ENCODE assay signal across 19 mouse cellular contexts in genomic region chr2:128612275-128612674, GRCm38 (mm10). TPM values are rescaled to one million over a fixed set of nuclear protein-coding genes. Genes with fewer than 3 reads are reported as not detected.
DNase-seq lines count a peak whose midpoint lies in the region; ATAC-seq lines count a peak whose summit lies in the region.
"Had no signal": no experiment of that assay in that cellular context is flagged by ENCODE, and none has a peak within 500 bp of the region (broad histone marks: within the 10 kb centered on the region; RNA-seq: fewer than 3 reads in every experiment).

No protein-coding gene starts in this region.

- WGBS in intestine, embryonic 14.5 days = 92% methylated on average over 7 of the region's 7 CpGs
- WGBS in liver, embryonic 12.5 days (ENCODE audit: insufficient replicate concordance) = 73% methylated on average over 7 of the region's 7 CpGs

- ATAC-seq in intestine, embryonic 14.5 days (replicated peaks; ENCODE audit: low FRiP score, low TSS enrichment, low read depth) = no peak
- peak; percentile 72 for ATAC-seq in liver, embryonic 12.5 days
- no peak for ATAC-seq in inflammation-experienced regulatory T-cells, adult 6 months
- ATAC-seq: hindbrain, embryonic 16.5 days; midbrain, embryonic 16.5 days had no signal

- peak; percentile 81 to 86 for DNase-seq in adrenal gland, adult (ENCODE audit: inconsistent age in 2 of 2, low spot score in 1 of 2)
- no peak for DNase-seq in adrenal gland, postnatal 4 days (ENCODE audit: low spot score in 2 of 2)
- DNase-seq in 416B (ENCODE audit: low read depth) = peak; percentile 37
- DNase-seq in intestine, embryonic 14.5 days (ENCODE audit: low spot score) = peak; percentile 27
- DNase-seq in cerebellum, postnatal 4 days (ENCODE audit: low spot score in 2 of 2) = no peak
- no peak for DNase-seq in lung, postnatal 14 days
- DNase-seq: cerebellum, adult 8-10 months; gastrocnemius, adult 2 months; thymus, postnatal 4 days had no signal

- peaks cover 71% of the 10 kb centered on the region for H3K36me3 ChIP-seq in intestine, embryonic 14.5 days (ENCODE audit: control insufficient read depth, insufficient read depth, low read length)
- peaks cover 72% of the 10 kb centered on the region for H3K36me3 ChIP-seq in liver, embryonic 12.5 days

- H3K4me3 ChIP-seq in intestine, embryonic 14.5 days (ENCODE audit: low read depth, low read length) = no peak overlapping the region
- no peak overlapping the region for H3K4me3 ChIP-seq in liver, embryonic 12.5 days
- H3K4me3 ChIP-seq: embryonic facial prominence, embryonic 15.5 days; forebrain, embryonic 12.5 days; gastrocnemius, adult 2 months; limb, embryonic 15.5 days had no signal

- H3K27ac ChIP-seq in intestine, embryonic 14.5 days (ENCODE audit: low read depth) = no peak overlapping the region
- H3K27ac ChIP-seq in liver, embryonic 12.5 days = 0 out of 2 replicates have a peak overlapping the region, but pooled peaks have one; percentile 30
- H3K27ac ChIP-seq: embryonic facial prominence, embryonic 15.5 days; forebrain, embryonic 12.5 days; gastrocnemius, adult 2 months; limb, embryonic 15.5 days had no signal

- H3K4me1 ChIP-seq in intestine, embryonic 14.5 days (replicated peaks; ENCODE audit: control insufficient read depth, insufficient read depth, low read length) = no peaks in the 10 kb centered on the region
- peaks cover 5% of the 10 kb centered on the region; the same call in 1 of the 2 replicates for H3K4me1 ChIP-seq in liver, embryonic 12.5 days
- H3K4me1 ChIP-seq: embryonic facial prominence, embryonic 15.5 days; forebrain, embryonic 12.5 days; limb, embryonic 15.5 days had no signal

- H3K9ac ChIP-seq in intestine, embryonic 14.5 days (ENCODE audit: low read length) = no peak overlapping the region
- H3K9ac ChIP-seq in liver, embryonic 12.5 days = no peak overlapping the region
- H3K9ac ChIP-seq: embryonic facial prominence, embryonic 15.5 days; forebrain, embryonic 12.5 days; limb, embryonic 15.5 days had no signal

- H3K27me3 ChIP-seq in intestine, embryonic 14.5 days (replicated peaks; ENCODE audit: control insufficient read depth, insufficient read depth, low read length) = no peaks in the 10 kb centered on the region
- no peaks in the 10 kb centered on the region for H3K27me3 ChIP-seq in liver, embryonic 12.5 days (replicated peaks)
- H3K27me3 ChIP-seq: CH12.LX; embryonic facial prominence, embryonic 15.5 days; forebrain, embryonic 12.5 days; limb, embryonic 15.5 days had no signal

- no peaks in the 10 kb centered on the region for H3K9me3 ChIP-seq in intestine, embryonic 14.5 days (ENCODE audit: control insufficient read depth, low read length)
- H3K9me3 ChIP-seq in liver, embryonic 12.5 days (replicated peaks) = no peaks in the 10 kb centered on the region
- H3K9me3 ChIP-seq: embryonic facial prominence, embryonic 15.5 days; forebrain, embryonic 12.5 days; limb, embryonic 15.5 days had no signal

- H3K4me2 ChIP-seq in intestine, embryonic 14.5 days (ENCODE audit: low read length) = no peak overlapping the region
- H3K4me2 ChIP-seq in liver, embryonic 12.5 days = no peak overlapping the region
- H3K4me2 ChIP-seq: embryonic facial prominence, embryonic 15.5 days; forebrain, embryonic 12.5 days; limb, embryonic 15.5 days had no signal

RNA-seq across cellular contexts. Expression of gene Spdye4c, which starts 21.3 kb away (rescaled TPM):
- total RNA-seq in adrenal gland, postnatal 4 days (2021) = not detected
- not detected in 2 replicates for polyA plus RNA-seq in intestine, embryonic 14.5 days (2014; fragmentation: Nextera tagmentation; extraction: Ambion mirVana)
- polyA plus RNA-seq in liver, embryonic 12.5 days (2016; fragmentation: Nextera tagmentation; extraction: Ambion mirVana) = not detected in 2 replicates
- polyA plus RNA-seq in inflammation-experienced regulatory T-cells, adult 6 months (2017; shearing (Covaris generic)) = not detected
- total RNA-seq: CH12.LX; gastrocnemius, adult 2 months; heart, postnatal 25 days; layer of hippocampus, adult 8-10 months had no signal
- polyA plus RNA-seq: embryonic facial prominence, embryonic 15.5 days; forebrain, embryonic 12.5 days; hindbrain, embryonic 16.5 days; limb, embryonic 15.5 days; midbrain, embryonic 16.5 days had no signal

Comparison
In these comparisons a context has a peak if more than half of its experiments do, and no peak if none do; other contexts are left out.
1. DNase-seq: peak in adrenal gland, adult (2 of 2), 416B (single experiment) and intestine, embryonic 14.5 days (single experiment); none in adrenal gland, postnatal 4 days (0 of 2), cerebellum, postnatal 4 days (0 of 2) and lung, postnatal 14 days (single experiment).